Mouse (Mus musculus) lung, postnatal 4 days (tissue): ENCODE results near the gene Tnfrsf9.

Experiments
- DNase-seq, 2 experiments: peaks; one replicate each; pipeline ENCODE4 v3.0.0; 2021

Gene Tnfrsf9

GRCm38 (mm10) chr4:150937293-150938062 is 23.1 kb downstream of the Tnfrsf9 start:
- DNase-seq, result peak; percentile 18 to 41

- DNase-seq, result no peak
Measured at GRCm38 (mm10) chr4:150938063-150938452, 23.7 kb downstream of the Tnfrsf9 start.

DNA sequence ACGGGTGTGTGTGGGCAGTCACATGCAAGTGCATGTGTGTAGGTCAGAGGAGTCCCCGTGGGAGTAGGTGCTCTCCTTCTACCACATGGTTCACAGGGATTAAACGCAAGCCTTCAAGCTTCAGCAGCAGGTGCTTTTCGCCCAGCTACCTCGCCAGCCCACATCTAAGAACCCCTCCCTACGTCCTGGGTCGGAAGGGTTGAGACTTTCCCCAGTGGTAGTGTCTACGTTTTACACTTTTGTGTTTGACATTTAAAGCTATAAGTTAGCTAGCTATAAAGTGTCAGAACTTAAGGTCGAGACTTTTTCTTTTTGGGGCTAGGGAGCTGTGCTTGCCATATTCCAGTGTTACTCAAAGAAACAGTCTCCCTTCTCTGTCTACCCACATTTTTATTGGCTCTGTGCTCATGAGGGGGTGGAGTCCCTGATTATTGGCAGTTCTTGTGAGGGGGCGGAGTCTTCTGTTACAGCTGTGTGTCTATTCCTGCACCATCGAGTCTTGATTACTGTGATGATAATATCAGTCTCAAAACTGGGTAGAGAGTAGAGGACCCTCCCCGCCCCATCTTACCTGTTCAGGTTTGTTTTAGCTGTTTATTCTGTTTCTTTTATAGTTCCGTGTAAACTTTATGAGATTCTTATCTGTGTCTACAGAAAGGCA is 25.8 kb downstream of the Tnfrsf9 start:
- DNase-seq, result no peak

- DNase-seq, result no peak
Measured at GRCm38 (mm10) chr4:150944707-150945106, 30.3 kb downstream of the Tnfrsf9 start.

DNA sequence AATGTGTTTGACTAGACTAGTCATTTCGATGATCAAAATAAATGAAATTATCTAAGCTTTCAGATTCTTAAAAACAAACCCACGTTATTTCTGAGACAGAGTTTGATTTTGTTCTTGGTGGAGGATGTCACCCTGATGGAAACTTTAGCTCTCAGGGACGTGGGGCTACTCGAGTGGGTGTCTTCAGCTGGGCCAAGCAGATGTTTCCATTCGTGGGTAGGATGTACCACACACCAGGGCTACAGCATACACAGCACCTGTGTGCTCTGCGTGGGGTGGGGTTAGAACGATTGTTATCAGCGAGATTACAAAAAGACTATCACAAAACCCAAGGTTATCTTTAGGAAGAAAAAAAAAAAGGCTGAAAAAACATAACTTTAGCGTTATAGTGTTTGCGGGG is 36.6 kb downstream of the Tnfrsf9 start:
- no peak for DNase-seq

DNA sequence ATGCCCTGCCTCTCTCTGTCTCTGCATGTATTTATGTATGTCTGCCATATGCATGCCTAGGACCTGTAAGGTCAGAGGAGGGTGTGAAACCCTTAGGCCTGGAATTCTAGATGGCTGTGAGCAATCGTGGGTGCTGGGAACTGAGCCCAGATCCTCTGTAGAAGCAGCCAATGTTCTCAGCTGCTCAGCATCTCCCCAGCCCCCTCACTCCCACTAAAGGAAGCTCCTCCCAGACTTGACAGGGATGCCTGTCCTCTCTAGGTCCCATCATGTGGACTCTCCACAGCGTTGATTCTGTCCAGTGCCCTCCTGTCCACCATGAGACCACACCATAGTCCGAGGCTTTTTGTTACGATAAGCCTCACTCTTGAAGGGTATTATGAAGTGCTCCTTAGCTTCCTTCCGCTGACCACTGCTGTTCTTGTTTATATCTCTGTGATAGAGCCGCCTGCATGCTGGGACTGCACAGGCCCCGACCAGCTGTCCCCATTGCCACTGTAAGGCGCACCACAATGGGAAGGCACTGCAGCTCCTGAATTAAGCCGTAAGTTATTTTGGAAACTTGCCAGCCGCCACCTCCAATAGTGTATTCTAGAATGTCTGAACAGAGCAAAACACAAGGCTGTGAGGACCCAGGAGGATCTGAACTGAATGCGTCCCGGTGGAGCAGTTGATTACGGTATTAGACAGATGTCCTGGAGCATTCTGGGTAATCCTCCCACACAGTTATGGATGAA is 42.2 kb downstream of the Tnfrsf9 start:
- peak in 1 of 2 experiments; percentile 10 for DNase-seq

DNA sequence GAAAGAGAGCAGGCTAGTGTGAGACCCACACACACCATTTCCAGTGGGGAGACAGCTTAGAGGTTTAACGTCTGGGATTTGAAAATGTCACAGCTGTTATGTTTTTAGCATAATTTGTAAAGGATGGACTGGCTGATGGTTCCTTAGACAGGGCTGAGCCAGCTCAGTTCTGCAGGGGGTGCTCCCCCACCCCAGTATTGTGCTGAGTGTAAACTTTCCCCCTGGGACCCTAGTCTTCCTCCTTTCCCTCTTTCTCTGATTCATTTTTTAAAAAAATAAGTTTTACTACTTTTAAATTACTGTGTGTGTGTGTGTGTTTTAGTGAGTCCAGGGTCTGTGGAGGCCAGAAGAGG is 42.7 kb downstream of the Tnfrsf9 start:
- no peak for DNase-seq

- DNase-seq, result no peak
Measured at GRCm38 (mm10) chr4:150958536-150958935, 44.2 kb downstream of the Tnfrsf9 start.

DNA sequence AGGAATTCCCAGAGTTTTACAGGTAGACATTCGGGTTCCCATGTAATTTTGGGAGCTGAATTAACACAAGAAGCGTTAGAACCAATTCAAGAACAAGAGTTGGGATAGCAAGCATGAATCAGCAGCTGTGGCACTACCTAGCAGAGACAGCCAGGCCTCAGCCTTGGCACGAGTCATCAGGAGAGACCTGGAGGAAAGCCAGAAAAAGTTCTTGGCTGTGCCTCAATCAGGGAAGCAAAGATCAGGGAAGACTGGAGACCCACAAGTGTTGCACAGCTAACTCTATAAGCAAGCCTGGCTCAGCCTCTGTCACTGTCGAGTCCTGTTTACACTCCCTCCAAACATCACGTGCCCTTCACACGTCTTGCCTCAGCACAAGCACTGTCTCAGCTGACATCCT is 47.9 kb downstream of the Tnfrsf9 start:
- peak in 1 of 2 experiments; percentile 13 for DNase-seq

DNA sequence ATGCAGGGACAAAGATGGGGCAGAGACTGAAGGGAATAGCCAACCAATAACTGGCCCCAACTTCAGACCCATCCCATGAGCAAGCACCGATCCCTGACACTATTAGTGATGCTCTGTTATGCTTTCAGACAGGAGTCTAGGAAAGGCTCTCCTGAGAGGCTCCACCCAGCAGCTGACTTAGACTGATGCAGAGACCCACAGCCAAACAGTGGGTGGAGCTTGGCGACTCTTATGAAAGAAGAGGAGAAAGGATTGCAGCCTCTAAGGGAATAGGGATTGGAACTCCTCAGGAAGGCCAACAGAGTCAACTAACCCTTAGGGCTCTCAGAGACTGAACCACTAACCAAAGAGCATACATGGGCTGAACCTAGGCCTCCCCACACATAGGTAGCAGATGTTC is 49.3 kb downstream of the Tnfrsf9 start:
- DNase-seq, result no peak

DNA sequence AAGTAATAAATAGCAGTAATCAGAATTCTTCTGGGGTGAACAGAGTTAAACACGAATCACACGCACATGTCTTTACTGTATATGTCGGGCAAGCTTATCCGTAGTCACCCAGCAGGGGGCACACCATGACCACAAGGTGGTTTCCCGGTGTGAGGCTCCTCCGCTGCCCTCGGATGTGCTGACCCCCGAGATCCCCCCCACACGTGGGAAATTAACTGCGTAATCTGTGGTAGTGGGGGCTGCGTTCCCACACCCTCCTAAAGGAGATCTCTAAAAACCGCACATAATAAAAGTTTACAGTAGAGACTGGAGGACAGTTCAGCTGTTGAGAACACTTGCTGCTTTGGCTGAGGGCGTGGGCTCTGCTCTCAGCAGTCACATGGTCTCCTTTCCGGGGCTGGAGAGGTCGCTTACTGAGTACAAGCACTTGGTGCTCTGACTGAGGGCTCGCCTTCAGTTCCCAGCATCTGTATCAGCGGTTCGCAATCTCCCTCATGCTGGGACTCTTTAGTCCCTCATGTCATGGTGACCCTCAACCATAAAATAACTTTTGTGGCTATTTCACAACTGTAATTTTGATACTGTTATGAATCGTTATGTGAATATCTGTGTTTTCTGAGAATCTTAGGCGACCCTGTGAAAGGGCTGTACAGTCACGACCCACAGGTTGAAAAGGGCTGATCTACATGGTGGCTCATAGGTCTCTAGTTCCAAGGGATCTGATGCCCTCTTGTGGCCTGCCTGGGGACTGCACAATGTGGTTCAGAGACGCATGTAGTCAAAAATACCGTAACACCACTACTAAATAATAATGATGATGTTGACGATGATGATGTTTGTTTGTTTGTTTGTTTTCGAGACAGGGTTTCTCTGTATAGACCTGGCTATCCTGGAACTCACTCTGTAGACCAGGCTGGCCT is 50.5 kb downstream of the Tnfrsf9 start:
- peak; percentile 77 to 88 for DNase-seq

DNA sequence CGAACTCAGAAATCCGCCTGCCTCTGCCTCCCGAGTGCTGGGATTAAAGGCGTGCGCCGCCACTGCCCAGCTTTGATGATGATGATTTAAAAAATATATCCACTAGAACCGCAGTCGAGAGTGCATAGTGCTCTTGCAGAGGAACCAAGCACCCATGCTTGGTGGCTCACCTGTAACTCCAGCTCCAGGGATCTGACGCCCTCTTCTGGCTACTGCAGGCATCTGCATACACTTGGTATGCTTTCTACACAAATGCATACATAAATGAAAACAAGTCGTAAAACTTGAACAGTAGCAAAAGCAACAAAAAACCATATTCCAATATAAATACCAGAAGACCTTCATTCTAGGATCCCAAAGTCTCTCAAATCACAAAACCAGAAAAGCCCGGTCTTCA is 51.2 kb downstream of the Tnfrsf9 start:
- no peak for DNase-seq

GRCm38 (mm10) chr4:150966556-150966955 is 52.2 kb downstream of the Tnfrsf9 start:
- DNase-seq, result peak in 1 of 2 experiments; percentile 75

- DNase-seq, result no peak
Measured at GRCm38 (mm10) chr4:150968956-150969355, 54.6 kb downstream of the Tnfrsf9 start.

GRCm38 (mm10) chr4:150973264-150973663 is 58.9 kb downstream of the Tnfrsf9 start:
- no peak for DNase-seq

DNA sequence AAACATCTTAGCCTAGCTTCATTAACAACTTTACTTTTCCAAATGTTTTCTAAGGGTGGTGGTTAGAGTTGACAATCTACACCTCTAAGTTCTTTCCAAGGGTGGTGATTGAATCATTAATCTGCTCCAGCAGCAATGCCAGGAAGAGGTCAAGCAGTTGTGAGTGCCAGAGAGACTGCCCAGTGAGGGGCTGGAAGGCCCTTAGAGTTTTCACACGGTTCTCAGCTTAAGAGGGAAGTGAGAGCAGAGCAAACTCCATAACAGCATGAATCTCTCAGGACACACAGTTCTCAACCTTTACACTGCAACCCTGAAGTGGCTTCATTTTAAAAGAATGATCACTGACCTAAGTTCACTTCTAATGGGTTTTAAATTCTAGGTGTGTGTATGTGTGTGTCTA is 60.8 kb downstream of the Tnfrsf9 start:
- DNase-seq, result peak; percentile 26 to 55

DNA sequence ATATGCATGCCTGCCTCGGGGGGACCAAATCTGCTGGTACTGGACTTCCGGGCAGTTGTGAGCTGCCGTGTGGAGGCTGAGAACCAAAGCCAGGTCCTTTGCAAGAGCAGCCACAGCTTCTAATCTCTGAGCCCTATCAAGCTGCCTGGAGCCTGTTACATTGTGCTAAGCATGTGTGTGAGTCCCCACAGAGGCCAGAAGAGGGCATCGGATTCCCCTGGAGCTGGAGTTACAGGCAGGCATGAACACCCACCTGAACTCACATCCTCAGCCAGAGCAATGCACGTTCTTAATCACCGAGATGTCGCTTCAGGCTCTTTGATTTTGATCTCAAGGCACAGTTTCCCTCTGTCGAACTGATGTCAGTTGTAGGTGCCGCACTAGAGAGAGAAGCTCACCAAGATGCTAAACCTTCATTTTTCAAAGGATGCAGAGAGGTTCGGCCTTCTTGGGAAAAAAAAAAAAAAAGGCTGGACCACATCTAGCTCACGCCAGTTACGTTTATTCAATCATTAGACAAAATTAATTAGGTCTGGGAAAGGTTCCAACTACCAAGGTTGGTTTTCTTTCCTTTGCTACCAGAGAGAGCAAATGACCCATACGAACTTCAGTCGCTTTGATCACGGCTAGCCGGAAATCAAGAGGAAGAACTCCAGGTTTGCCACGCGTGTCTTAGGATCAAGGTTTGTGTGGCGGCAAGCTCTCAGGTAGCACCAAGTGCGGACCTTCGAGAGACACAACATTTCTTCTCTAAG is 64.0 kb downstream of the Tnfrsf9 start:
- no peak for DNase-seq

GRCm38 (mm10) chr4:150979455-150979854 is 65.1 kb downstream of the Tnfrsf9 start:
- DNase-seq, result no peak

- no peak for DNase-seq
Measured at GRCm38 (mm10) chr4:150980153-150980552, 65.8 kb downstream of the Tnfrsf9 start.

DNA sequence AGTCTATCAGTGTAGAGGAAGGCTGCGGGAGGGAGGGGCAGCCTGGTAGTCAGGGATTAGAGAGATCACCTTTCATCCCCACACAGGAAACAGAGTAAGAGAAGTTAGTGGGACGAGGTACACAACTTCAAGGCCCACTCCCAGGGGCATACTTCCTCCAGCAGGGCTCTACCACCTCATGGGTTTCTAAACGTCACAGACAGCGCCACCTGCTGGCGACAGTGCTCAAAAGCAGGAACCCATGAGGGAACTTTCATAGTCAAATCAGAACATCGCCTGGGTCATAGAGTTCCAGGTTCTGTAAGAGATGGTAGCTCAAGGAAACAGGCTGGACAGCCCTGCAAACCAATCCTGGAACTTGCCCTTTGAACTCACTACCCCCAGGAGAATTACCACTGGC is 75.8 kb downstream of the Tnfrsf9 start:
- DNase-seq, result peak in 1 of 2 experiments; percentile 48
